Mouse (Mus musculus) megakaryocyte, embryonic 14.5 days (primary cell): ENCODE measurements around the gene Insl3. TPM values are rescaled to one million over a fixed set of nuclear protein-coding genes. Genes with fewer than 3 reads are reported as not detected.
"Not testable (repeated sequence)": the region's sequence is repeated elsewhere in the genome, so short reads cannot be mapped to it uniquely, and the experiment has no call there.

ENCODE experiments used
- H3K27me3 ChIP-seq: replicated peaks from 2 replicates; pipeline ENCODE3; 2012; ENCODE audit warnings: inconsistent platforms
- H3K36me3 ChIP-seq: replicated peaks from 2 replicates; pipeline ENCODE3; 2012; ENCODE audit warnings: low read length, inconsistent platforms, mixed read lengths
- H3K4me1 ChIP-seq: 2 replicates; pipeline ENCODE4 v1.6.1; 2012; ENCODE audit warnings: inconsistent platforms
- H3K4me3 ChIP-seq: replicated peaks from 2 replicates; pipeline ENCODE3; 2012; ENCODE audit warnings: moderate library complexity, mild to moderate bottlenecking, inconsistent platforms
- H3K9me3 ChIP-seq: 2 replicates; pipeline ENCODE4 v1.6.1; 2012; ENCODE audit warnings: inconsistent platforms
- FLI1 ChIP-seq: IDR thresholded peaks from 2 replicates; pipeline ENCODE4 v1.6.1; 2012; ENCODE audit warnings: low read length, inconsistent platforms, mixed read lengths
- GATA1 ChIP-seq: IDR thresholded peaks from 3 replicates; pipeline ENCODE4 v1.6.1; 2012; ENCODE audit warnings: mixed read lengths, low read length, inconsistent platforms, borderline replicate concordance
- polyA plus RNA-seq: library from polyadenylated mRNA; stranded (reverse); fragments of >175 nt; gene quantifications from 2 replicates; pipeline ENCODE4 v1.2.3, GENCODE M21; 2012; ENCODE audit warnings: low replicate concordance; ENCODE audit not compliant: insufficient read depth

The Insl3 gene
- polyA plus RNA-seq, 1 experiment, result 241 TPM

DNA sequence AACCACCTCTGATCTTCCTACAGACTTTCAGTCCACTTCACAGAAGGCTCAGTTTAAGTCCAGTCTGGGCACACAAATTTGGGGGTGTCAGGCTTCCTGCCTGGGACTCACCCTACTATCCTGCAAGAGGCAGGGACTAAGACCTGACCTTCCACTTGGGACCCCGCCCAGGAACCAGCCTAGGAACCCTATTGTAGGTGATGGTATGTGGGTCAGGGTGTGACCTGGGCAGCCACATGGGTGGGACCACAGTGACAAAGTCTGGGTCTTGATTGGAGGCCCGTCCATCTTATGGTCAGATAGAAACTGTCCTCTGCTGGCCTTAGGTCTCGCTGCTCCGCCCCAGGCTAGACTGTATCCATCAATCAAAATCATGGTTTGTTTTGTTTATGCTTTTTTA, 35.4 kb downstream of the Insl3 start:
- peaks cover 55% of the 10 kb centered on the region for H3K27me3 ChIP-seq
- H3K4me3 ChIP-seq, result peak overlapping the region; percentile 92
- peaks cover 66% of the 10 kb centered on the region for H3K4me1 ChIP-seq
- H3K36me3 ChIP-seq, result peaks cover 26% of the 10 kb centered on the region
- no peaks in the 10 kb centered on the region for H3K9me3 ChIP-seq
- no peak for TF ChIP-seq FLI1
- no peak for TF ChIP-seq GATA1

DNA sequence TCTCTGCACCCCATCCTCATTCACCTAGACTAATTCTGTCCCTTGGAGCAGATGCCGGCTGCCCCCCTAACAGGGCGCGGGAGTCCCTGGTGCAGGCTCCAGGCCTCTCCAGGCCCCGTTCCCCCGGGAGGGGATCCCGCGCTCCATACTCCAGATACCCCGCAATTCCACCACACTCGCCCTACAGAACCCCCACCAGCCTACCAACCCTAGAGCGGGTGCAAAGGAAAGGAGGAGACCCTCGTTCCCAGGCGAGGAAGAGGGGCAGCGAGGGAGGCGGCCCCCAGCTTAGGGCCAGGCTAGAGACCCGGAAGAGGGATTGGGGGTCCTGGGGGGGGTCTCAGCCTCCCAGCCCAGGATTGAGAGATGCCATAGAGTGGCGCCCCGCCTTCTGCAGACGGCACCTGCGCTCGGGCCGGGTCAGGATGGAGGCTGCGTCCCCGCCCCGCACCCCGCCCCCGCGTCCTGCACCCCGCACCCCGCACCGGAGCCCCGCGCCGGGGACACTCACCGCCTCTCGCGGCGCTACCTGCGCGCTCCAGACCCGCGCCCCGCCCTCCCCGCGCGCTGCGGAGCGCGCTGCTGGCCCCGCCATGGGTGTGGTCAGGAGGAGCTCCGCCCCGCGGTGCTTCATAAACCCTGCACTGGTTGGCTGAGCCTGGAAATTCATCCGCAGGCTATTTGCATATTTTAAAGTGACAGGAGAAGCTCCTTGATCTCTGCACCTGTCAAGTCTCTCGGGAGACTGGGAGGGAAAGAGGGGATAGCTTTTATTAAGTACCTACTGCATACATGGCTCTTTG, 36.3 kb downstream of the Insl3 start, which contains the start of gene Fcho1:
Gene Fcho1, minus strand, starts transcription at position 595 of the 803 bp plus-strand sequence.
- TF ChIP-seq FLI1 (no peak), GATA1 (no peak)
- Histone ChIP-seq H3K4me3 (peak within 1 kb of the TSS; percentile 92), H3K4me1 (peaks cover 68% of the 10 kb centered on the region), H3K9me3 (no peaks in the 10 kb centered on the region), H3K36me3 (peaks cover 16% of the 10 kb centered on the region), H3K27me3 (peaks cover 59% of the 10 kb centered on the region)

- Histone ChIP-seq H3K27me3 (peaks cover 65% of the 10 kb centered on the region), H3K9me3 (no peaks in the 10 kb centered on the region), H3K4me3 (peak overlapping the region; percentile 85), H3K4me1 (peaks cover 57% of the 10 kb centered on the region), H3K36me3 (no peaks in the 10 kb centered on the region)
- no peak for TF ChIP-seq FLI1
- no peak for TF ChIP-seq GATA1
These were observed 39.3 kb downstream of the Insl3 start for GRCm38 (mm10) chr8:71728240-71728785.

GRCm38 (mm10) chr8:71728826-71729620, 40.0 kb downstream of the Insl3 start:
- Histone ChIP-seq H3K4me3 (peak overlapping the region; percentile 85), H3K4me1 (peaks cover 50% of the 10 kb centered on the region), H3K9me3 (no peaks in the 10 kb centered on the region), H3K27me3 (peaks cover 64% of the 10 kb centered on the region), H3K36me3 (no peaks in the 10 kb centered on the region)
- TF ChIP-seq FLI1, result no peak
- TF ChIP-seq GATA1, result no peak

DNA sequence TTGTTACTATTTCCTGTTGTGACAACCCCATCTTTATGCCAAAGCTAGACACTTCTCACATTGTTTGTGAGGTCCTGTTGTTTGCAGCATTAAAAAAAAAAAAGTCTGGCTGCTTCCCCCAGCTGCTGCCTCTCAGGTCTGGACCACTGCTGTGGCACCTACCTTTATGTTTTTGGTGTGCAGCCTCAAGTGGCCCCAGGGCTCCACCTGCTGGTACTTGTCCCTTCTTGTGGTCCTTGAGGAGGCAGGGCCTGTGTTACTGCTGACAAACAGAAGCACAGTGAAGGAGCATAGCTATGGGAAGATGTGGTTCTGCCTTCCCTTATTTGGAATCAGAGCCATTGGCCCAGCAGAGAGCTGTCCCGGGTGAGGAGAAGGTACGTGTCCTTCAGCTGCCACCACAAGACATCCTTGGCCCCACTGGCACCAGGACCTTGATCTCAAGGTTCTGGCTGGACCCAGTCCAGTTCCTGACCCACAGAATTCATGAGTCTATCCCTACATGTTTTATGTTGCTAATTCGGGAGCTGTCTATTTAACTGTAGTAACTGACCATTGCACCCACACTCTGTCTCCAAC, 42.7 kb downstream of the Insl3 start:
- TF ChIP-seq GATA1 (no peak), FLI1 (no peak)
- peaks cover 27% of the 10 kb centered on the region for H3K4me1 ChIP-seq
- no peaks in the 10 kb centered on the region for H3K9me3 ChIP-seq

GRCm38 (mm10) chr8:71738316-71738715, 49.3 kb downstream of the Insl3 start:
- H3K27me3 ChIP-seq, H3K36me3 ChIP-seq, H3K9me3 ChIP-seq, H3K4me3 ChIP-seq: not testable (repeated sequence)
- peaks cover 10% of the 10 kb centered on the region for H3K4me1 ChIP-seq

More for the DNA sequence above, 42.7 kb downstream of the Insl3 start:
- Histone ChIP-seq H3K27me3 (peaks cover 43% of the 10 kb centered on the region), H3K4me3 (no peak overlapping the region), H3K36me3 (no peaks in the 10 kb centered on the region)

Other genes with a start within 250 kb of the Insl3 start
- 8.9 and 22.6 TPM in 2 replicates for gene Abhd8, start 225.6 kb upstream of the Insl3 start, polyA plus RNA-seq
- gene Mrpl34, start 224.3 kb upstream of the Insl3 start, polyA plus RNA-seq, result 206 and 242 TPM in 2 replicates
- 346 and 1,390 TPM in 2 replicates for gene Dda1, start 220.0 kb upstream of the Insl3 start, polyA plus RNA-seq
- 3.3 and 3.4 TPM in 2 replicates for gene Ano8, start 203.3 kb upstream of the Insl3 start, polyA plus RNA-seq
- 17.4 and 21.7 TPM in 2 replicates for gene Gtpbp3, start 201.1 kb upstream of the Insl3 start, polyA plus RNA-seq
- gene Plvap, start 177.5 kb upstream of the Insl3 start, polyA plus RNA-seq, result 4.0 and 6.0 TPM in 2 replicates
- 0.16 TPM in 1 of 2 replicates, not detected in the other for gene Ccdc194, start 163.5 kb upstream of the Insl3 start, polyA plus RNA-seq
- 105 and 345 TPM in 2 replicates for gene Bst2, start 151.8 kb upstream of the Insl3 start, polyA plus RNA-seq
- 199 and 226 TPM in 2 replicates for gene Mvb12a, start 146.3 kb upstream of the Insl3 start, polyA plus RNA-seq
- gene Tmem221, start 130.3 kb upstream of the Insl3 start, polyA plus RNA-seq, result 1.3 TPM in 1 of 2 replicates, not detected in the other
- not detected in 2 replicates for gene Nxnl1, start 122.6 kb upstream of the Insl3 start, polyA plus RNA-seq
- 1.8 and 16.4 TPM in 2 replicates for gene Slc27a1, start 120.3 kb upstream of the Insl3 start, polyA plus RNA-seq
- 330 and 634 TPM in 2 replicates for gene Pgls, start 97.0 kb upstream of the Insl3 start, polyA plus RNA-seq
- gene Fam129c, start 91.6 kb upstream of the Insl3 start, polyA plus RNA-seq, result 2.5 and 27.1 TPM in 2 replicates
- gene Colgalt1, start 78.2 kb upstream of the Insl3 start, polyA plus RNA-seq, result 14.0 and 14.8 TPM in 2 replicates
- 8.9 and 10.8 TPM in 2 replicates for gene Unc13a, start 17.5 kb upstream of the Insl3 start, polyA plus RNA-seq
- 209 and 434 TPM in 2 replicates for gene Jak3, start 12.9 kb upstream of the Insl3 start, polyA plus RNA-seq
- gene B3gnt3, start 12.6 kb downstream of the Insl3 start, polyA plus RNA-seq, result 0.77 TPM in 1 of 2 replicates, not detected in the other
- gene Fcho1, start 36.5 kb downstream of the Insl3 start, polyA plus RNA-seq, result 48.6 and 69.2 TPM in 2 replicates
- gene Zfp709, start 192.8 kb downstream of the Insl3 start, polyA plus RNA-seq, result 0.37 and 0.64 TPM in 2 replicates
- gene Zfp882, start 219.4 kb downstream of the Insl3 start, polyA plus RNA-seq, result not detected in 2 replicates
- 0.69 TPM in 1 of 2 replicates, not detected in the other for gene Zfp617, start 219.4 kb downstream of the Insl3 start, polyA plus RNA-seq